Mouse (Mus musculus): ENCODE data around the gene Galnt10. TPM values are rescaled to one million over a fixed set of nuclear protein-coding genes. Genes with fewer than 3 reads are reported as not detected.
A peak's percentile ranks its signal among the peaks of the same experiment; 100 is the strongest.
"Not testable (repeated sequence)": the region's sequence is repeated elsewhere in the genome, so short reads cannot be mapped to it uniquely, and the experiment has no call there.

Galnt10 gene
- total and polyA plus RNA-seq, 3 experiments = 5.2 to 8.7 (median 5.6) TPM

DNA sequence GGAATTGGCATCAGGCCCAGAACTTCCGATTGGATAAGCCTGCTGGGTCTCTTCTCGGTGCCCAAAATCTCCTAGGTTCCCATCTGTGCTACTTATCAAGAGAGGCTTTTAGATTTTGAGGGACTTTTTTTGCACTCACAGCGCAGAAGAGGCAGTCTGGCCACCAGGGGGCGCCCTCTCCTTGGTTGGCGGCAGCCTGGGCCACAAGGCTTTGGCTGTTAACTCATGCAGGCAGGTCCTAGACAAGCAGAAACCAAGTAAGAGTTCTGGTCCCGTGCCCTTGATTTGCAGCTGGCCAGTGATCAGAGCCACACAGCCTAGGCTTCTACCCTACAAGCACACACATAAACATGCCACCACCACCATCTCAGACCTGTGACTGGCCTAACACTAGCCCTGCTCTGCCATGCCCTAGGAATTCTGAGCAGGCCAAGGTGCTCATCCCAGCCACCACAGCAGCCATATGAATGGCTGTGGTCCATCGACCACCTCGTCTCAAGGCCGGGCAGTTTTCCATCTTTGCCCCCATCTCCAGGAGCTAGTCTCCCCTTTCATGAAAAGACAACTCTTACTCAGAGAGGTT lies 174.8 kb downstream of the Galnt10 start:
- TF ChIP-seq POLR2A (IDR thresholded peaks at IDR 0.05; ENCODE audit: insufficient read depth, low read depth, low read length) (no peak), EP300 (IDR thresholded peaks at IDR 0.05; ENCODE audit: insufficient read depth, low read depth, low read length) (no peak), CTCF (IDR thresholded peaks at IDR 0.05) (peak; percentile 91)
- Histone ChIP-seq H3K36me3 (ENCODE audit: control insufficient read depth, insufficient read depth, low read length) (no peaks in the 10 kb centered on the region), H3K27me3 (ENCODE audit: control insufficient read depth, insufficient read depth, low read length) (no peaks in the 10 kb centered on the region), H3K79me2 (replicated peaks; ENCODE audit: control insufficient read depth, insufficient read depth, low read length) (no peaks in the 10 kb centered on the region), H3K27ac (no peak overlapping the region), H3K9ac (ENCODE audit: low read depth, low read length) (no peak overlapping the region), H3K4me3 (no peak overlapping the region), H3K4me1 (ENCODE audit: control insufficient read depth, insufficient read depth, low read length) (no peaks in the 10 kb centered on the region)
- peak; percentile 70 to 84 for DNase-seq
- WGBS = 21% methylated on average over 9 of the region's 9 CpGs
- intact Hi-C loops (cut with DNase I) = loop anchor here (1.0 kb wide), 1 partner anchor 114 kb away; no protein-coding TSS in a partner anchor

DNA sequence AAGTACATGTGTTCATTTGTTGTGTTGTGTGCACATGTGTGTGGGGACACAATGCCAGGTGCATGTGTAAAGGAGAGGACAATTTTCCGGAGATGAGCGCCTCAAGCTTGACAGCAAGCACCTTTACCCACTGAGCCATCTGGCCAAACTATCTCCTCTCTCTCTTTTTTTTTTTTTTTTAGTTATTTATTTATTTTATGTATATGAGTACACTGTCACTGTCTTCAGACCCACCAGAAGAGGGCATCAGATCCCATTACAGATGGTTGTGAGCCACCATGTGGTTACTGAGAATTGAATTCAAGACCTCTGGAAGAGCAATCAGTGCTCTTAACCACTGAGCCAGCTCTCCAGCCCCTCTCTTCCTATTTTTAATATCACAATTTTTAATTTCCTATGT lies 177.9 kb downstream of the Galnt10 start:
- H3K27ac ChIP-seq; DNase-seq; H3K36me3 ChIP-seq (ENCODE audit: control insufficient read depth, insufficient read depth, low read length); H3K27me3 ChIP-seq (ENCODE audit: control insufficient read depth, insufficient read depth, low read length); H3K9ac ChIP-seq (ENCODE audit: low read depth, low read length); H3K4me3 ChIP-seq; H3K4me1 ChIP-seq (ENCODE audit: control insufficient read depth, insufficient read depth, low read length); H3K79me2 ChIP-seq (replicated peaks; ENCODE audit: control insufficient read depth, insufficient read depth, low read length); intact Hi-C loops (cut with DNase I): not testable (repeated sequence)
- peak; percentile 31 for TF ChIP-seq CTCF (IDR thresholded peaks at IDR 0.05)
- WGBS = 89% methylated on average over 2 of the region's 2 CpGs

DNA sequence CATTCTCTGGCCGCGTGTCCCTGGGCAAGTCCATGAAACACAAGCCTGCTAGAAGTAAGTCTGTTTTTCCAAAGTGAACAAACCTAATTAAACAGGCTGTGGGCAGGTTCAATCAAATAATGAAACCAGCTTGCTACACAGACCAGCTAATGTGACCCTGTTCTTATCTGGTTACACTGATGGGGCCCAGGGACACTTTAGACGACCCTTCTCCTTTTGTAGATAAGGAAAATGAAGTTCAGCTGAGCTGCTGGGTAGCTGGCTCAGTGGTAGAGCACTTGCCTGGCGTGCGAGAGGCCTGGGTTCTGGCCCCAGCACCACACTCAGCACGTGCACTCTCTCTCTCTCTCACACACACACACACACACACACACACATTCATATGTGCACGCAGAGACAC lies 178.5 kb downstream of the Galnt10 start:
- intact Hi-C loops (cut with DNase I) = no loop called here
- no peak overlapping the region for H3K4me3 ChIP-seq
- peaks cover 3% of the 10 kb centered on the region; the same call in 1 of the 2 replicates for H3K4me1 ChIP-seq (ENCODE audit: control insufficient read depth, insufficient read depth, low read length)
- DNase-seq = no peak
- H3K9ac ChIP-seq (ENCODE audit: low read depth, low read length) = no peak overlapping the region
- no peaks in the 10 kb centered on the region for H3K36me3 ChIP-seq (ENCODE audit: control insufficient read depth, insufficient read depth, low read length)
- no peak for TF ChIP-seq POLR2A (IDR thresholded peaks at IDR 0.05; ENCODE audit: insufficient read depth, low read depth, low read length)
- TF ChIP-seq EP300 (IDR thresholded peaks at IDR 0.05; ENCODE audit: insufficient read depth, low read depth, low read length) = no peak
- no peak for TF ChIP-seq CTCF (IDR thresholded peaks at IDR 0.05)
- 72% methylated on average over 7 of the region's 7 CpGs for WGBS
- H3K27ac ChIP-seq = no peak overlapping the region
- H3K79me2 ChIP-seq (replicated peaks; ENCODE audit: control insufficient read depth, insufficient read depth, low read length) = no peaks in the 10 kb centered on the region
- H3K27me3 ChIP-seq (ENCODE audit: control insufficient read depth, insufficient read depth, low read length) = peaks cover 14% of the 10 kb centered on the region

DNA sequence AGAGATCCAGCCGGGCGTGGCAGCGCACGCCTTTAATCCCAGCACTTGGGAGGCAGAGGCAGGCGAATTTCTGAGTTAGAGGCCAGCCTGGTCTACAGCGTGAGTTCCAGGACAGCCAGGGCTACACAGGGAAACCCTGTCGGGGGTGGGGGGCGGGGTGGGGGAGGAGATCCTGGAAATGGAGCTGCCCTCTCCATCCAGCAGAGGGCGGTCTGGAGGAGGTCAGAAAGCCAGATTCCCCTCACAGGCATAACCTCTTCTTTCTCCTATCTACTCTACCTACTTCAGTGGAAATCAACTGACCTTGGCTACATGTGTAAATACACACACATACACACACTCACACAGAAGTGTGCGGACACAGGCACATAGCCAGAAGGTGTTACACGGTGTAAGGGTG lies 180.0 kb downstream of the Galnt10 start:
- H3K79me2 ChIP-seq (replicated peaks; ENCODE audit: control insufficient read depth, insufficient read depth, low read length); H3K36me3 ChIP-seq (ENCODE audit: control insufficient read depth, insufficient read depth, low read length); H3K9ac ChIP-seq (ENCODE audit: low read depth, low read length); H3K4me3 ChIP-seq; H3K4me1 ChIP-seq (ENCODE audit: control insufficient read depth, insufficient read depth, low read length); H3K27ac ChIP-seq; intact Hi-C loops (cut with DNase I); DNase-seq: not testable (repeated sequence)
- peaks cover 25% of the 10 kb centered on the region for H3K27me3 ChIP-seq (ENCODE audit: control insufficient read depth, insufficient read depth, low read length)
- peak; percentile 24 for TF ChIP-seq CTCF (IDR thresholded peaks at IDR 0.05)
- 66% methylated on average over 11 of the region's 11 CpGs for WGBS

DNA sequence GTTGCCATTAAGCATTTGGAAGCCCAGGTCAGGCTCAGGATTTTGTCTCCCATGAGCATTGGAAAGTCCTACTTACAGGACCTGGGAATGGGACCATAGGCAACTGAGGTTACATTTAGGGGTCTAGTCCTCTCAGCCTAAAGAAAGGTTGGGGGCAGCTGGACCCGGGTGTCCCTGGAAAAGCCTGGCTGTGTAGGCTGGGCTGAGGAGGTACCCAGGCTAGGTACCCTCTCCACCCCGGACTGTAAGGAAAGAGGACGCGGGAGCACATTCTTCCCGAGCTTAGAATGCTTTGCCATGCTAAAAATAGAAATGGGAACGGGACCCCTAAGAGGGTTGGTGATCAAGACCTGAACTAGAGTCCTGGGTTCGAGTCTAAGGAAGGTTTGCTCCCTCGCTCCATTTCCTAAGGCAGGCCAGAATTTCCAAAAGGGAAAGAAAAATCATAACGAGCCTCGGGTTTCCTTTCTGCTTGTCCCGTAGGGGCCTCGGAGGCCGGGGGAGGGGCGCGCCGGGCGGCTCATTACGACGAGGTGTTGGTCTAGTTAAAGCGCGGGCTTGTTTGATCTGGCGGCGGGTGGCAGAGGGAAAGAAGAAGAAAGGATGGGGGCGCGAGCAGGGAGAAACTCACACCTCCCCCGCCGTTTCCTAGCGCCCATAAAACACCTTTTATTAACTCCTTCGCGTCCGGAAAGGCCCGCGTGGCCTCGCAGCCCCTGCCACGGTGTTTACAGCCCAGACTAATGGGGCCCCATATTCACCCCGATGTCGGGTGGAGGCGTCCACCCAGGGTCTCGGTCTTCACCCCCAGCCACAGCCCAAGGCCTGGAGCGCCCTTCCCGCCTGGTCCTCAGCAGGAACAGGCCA lies 182.0 kb downstream of the Galnt10 start:
- intact Hi-C loops (cut with DNase I) = no loop called here
- DNase-seq = no peak
- Histone ChIP-seq H3K4me3 (peak overlapping the region; percentile 20), H3K4me1 (ENCODE audit: control insufficient read depth, insufficient read depth, low read length) (peaks cover 4% of the 10 kb centered on the region), H3K27me3 (ENCODE audit: control insufficient read depth, insufficient read depth, low read length) (peaks cover 33% of the 10 kb centered on the region), H3K27ac (no peak overlapping the region), H3K9ac (ENCODE audit: low read depth, low read length) (peak overlapping the region; percentile 46), H3K79me2 (replicated peaks; ENCODE audit: control insufficient read depth, insufficient read depth, low read length) (no peaks in the 10 kb centered on the region), H3K36me3 (ENCODE audit: control insufficient read depth, insufficient read depth, low read length) (no peaks in the 10 kb centered on the region)
- no peak for TF ChIP-seq CTCF (IDR thresholded peaks at IDR 0.05)
- TF ChIP-seq EP300 (IDR thresholded peaks at IDR 0.05; ENCODE audit: insufficient read depth, low read depth, low read length) = no peak
- no peak for TF ChIP-seq POLR2A (IDR thresholded peaks at IDR 0.05; ENCODE audit: insufficient read depth, low read depth, low read length)
- 5% methylated on average over 39 of the region's 41 CpGs for WGBS

DNA sequence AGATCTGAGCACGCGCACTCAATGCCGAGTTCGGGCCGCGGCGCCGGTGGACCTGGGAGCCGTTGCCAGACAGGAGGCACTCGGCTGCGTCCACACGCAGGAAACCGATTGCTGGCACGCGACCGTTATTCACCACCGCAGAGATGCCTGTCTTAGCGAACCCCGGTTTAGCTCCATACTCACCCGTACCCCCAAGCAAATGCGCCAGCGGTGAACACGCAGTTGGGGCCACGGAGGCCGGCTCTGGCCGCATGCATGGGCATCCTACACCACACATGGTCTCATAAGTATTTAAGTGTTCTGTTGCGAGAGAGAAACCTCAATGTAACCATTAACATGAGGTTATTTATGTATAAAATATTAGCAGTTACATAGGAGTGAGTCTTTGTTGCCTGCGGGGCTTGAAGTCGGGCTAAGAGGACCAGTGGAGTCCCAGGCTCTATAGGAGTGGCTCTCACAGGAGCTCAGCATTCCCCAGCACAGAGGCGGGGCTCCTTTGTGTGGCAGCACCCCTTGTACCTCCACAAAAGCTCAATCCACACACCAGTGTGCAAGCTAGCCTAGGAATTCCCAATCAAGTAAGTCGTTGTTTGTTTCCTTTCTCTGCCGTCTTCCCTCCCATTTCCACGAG lies 182.8 kb downstream of the Galnt10 start:
- Histone ChIP-seq H3K4me3 (peak overlapping the region; percentile 20), H3K27ac (no peak overlapping the region), H3K79me2 (replicated peaks; ENCODE audit: control insufficient read depth, insufficient read depth, low read length) (no peaks in the 10 kb centered on the region), H3K4me1 (ENCODE audit: control insufficient read depth, insufficient read depth, low read length) (peaks cover 4% of the 10 kb centered on the region), H3K27me3 (ENCODE audit: control insufficient read depth, insufficient read depth, low read length) (peaks cover 37% of the 10 kb centered on the region), H3K9ac (ENCODE audit: low read depth, low read length) (peak overlapping the region; percentile 46), H3K36me3 (ENCODE audit: control insufficient read depth, insufficient read depth, low read length) (no peaks in the 10 kb centered on the region)
- 7% methylated on average over 33 of the region's 33 CpGs for WGBS
- TF ChIP-seq POLR2A (IDR thresholded peaks at IDR 0.05; ENCODE audit: insufficient read depth, low read depth, low read length) (no peak), CTCF (IDR thresholded peaks at IDR 0.05) (no peak), EP300 (IDR thresholded peaks at IDR 0.05; ENCODE audit: insufficient read depth, low read depth, low read length) (no peak)
- intact Hi-C loops (cut with DNase I) = no loop called here
- DNase-seq = peak; percentile 21 to 38

Measured in heart, adult 2 months (tissue).